Mouse (Mus musculus): ENCODE data around the gene Optc.

Optc gene

GRCm38 (mm10) chr1:133907949-133908658 is at the start of gene Optc:
Gene Optc (minus strand): TSS chr1:133907999.
- in situ Hi-C loops (cut with MboI; ENCODE audit: low pct_unique_long_range_greater_than_20kb in 1 of 2, low sequenced_read_pairs in 2 of 2, unreplicated experiment in 1 of 2) = no loop called here

GRCm38 (mm10) chr1:133954009-133954408 is 46.2 kb upstream of the Optc start:
- in situ Hi-C loops (cut with MboI; ENCODE audit: low pct_unique_long_range_greater_than_20kb in 1 of 2, low sequenced_read_pairs in 2 of 2, unreplicated experiment in 1 of 2) = no loop called here

- in situ Hi-C loops (cut with MboI; ENCODE audit: low pct_unique_long_range_greater_than_20kb in 1 of 2, low sequenced_read_pairs in 2 of 2, unreplicated experiment in 1 of 2) = no loop called here
Observed at GRCm38 (mm10) chr1:133953261-133953742, 45.5 kb upstream of the Optc start.

DNA sequence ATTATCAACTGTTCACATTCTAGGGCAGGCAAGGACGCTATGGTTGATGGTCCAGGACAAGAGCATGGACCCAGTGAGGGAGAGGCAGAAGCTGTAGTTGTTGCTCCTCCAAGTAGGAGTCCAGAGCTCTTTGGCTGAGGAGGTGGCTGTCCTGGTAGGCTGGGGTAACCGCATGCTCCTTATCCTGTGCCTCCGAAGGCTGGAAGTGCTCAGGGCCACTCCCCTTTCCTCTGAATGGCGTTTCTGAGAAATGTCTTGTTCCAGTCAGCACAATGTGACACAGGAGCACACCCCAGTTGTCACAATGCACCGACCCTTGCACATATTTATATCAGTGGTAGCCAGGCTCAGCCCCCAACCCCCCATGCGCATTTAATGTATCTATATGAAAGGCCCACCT is 43.8 kb upstream of the Optc start:
- in situ Hi-C loops (cut with MboI; ENCODE audit: low pct_unique_long_range_greater_than_20kb in 1 of 2, low sequenced_read_pairs in 2 of 2, unreplicated experiment in 1 of 2) = no loop called here

DNA sequence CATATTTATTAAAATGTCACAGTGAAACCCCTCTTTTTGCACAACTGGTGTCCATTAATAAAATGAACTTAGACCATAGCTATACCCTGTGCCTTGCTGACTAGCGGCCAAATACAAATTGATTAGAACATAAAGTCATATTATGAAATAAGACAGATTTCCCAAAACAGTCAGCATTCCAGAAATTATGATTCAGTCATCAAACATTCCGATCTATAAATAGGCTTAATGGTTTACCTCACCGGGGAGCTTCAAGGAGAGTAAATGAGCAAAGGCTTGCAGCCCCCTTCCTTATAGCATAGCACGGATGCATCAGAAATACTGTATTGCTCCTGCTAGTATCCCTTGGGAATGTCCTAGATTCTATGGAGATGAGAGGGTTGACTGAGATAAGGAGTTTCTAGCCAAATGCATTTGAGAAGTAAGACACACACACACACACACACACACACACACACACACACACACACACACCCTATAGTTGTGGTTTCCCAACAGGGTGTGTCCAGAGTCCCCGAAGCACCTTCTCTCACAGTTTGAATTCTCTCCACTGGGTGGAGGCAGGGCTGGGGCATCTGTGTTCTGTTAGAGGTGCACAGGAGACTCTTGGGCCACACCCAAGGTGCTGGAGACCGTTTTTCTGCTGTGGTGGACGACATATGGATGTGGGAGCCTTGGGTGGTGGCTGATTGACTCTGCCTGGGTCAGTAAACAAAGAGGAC is 42.4 kb upstream of the Optc start:
- in situ Hi-C loops (cut with MboI; ENCODE audit: low pct_unique_long_range_greater_than_20kb in 1 of 2, low sequenced_read_pairs in 2 of 2, unreplicated experiment in 1 of 2) = no loop called here

DNA sequence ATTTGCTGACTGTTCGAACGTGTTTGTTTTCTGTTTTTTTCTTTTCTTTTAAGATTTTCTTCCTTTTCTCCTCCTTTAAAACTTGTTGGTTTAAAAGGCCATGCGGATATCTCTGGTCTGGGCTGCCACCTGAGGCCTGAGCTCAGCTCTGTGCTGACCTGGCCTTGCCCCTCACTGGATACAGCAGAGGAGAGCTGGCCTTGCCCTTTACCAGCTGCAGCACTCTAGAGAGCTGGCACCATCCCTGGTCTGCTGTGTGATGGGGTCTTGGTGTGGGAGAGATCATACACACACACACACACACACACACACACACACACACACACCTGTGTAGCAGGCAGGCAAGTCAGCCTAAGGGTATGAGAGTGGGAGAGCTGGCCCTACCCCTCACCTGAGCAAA is 37.3 kb upstream of the Optc start:
- in situ Hi-C loops (cut with MboI; ENCODE audit: low pct_unique_long_range_greater_than_20kb in 1 of 2, low sequenced_read_pairs in 2 of 2, unreplicated experiment in 1 of 2) = no loop called here

DNA sequence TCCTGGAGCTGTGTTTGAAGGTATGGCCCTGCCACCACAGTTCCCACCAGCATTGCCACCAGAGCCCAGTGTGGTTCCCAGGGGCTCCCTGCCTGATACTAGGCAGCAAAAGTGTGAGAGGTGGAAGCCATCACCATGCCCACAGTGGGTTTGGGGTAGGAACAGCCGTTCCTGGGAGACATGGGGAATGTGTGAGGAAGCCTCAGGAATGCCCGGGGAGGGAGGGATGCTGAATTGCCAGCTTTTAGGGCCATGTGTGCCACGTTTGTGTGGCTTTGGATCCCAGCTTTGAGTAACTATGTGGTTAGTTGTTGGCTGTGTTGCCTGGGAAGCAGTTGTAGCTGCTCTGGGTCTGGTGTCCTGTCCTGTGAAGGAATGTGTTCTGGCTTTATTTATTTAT is 34.1 kb upstream of the Optc start:
- in situ Hi-C loops (cut with MboI; ENCODE audit: low pct_unique_long_range_greater_than_20kb in 1 of 2, low sequenced_read_pairs in 2 of 2, unreplicated experiment in 1 of 2) = no loop called here

- in situ Hi-C loops (cut with MboI; ENCODE audit: low pct_unique_long_range_greater_than_20kb in 1 of 2, low sequenced_read_pairs in 2 of 2, unreplicated experiment in 1 of 2) = no loop called here
Observed at GRCm38 (mm10) chr1:133941158-133941860, 33.5 kb upstream of the Optc start.

- in situ Hi-C loops (cut with MboI; ENCODE audit: low pct_unique_long_range_greater_than_20kb in 1 of 2, low sequenced_read_pairs in 2 of 2, unreplicated experiment in 1 of 2) = no loop called here
Observed at GRCm38 (mm10) chr1:133940481-133941092, 32.8 kb upstream of the Optc start.

DNA sequence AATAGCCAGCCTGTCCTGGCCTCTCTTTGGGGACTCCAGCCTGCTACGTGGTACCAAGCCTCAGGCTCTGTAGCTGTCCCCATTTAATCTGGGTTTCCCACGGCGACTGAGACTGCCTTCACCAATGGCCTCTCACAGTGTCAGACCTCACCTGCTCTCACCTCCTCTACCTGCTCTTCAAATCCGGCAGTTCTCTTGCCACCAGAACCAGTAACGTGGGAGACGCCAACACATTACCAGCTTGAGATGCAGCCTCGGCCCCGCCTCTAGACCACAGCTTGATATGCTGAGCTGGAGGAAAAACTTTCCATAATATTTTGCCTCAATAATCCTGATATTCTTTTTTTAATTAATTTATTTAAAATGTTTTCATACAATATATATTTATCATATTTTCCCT is 31.9 kb upstream of the Optc start:
- in situ Hi-C loops (cut with MboI; ENCODE audit: low pct_unique_long_range_greater_than_20kb in 1 of 2, low sequenced_read_pairs in 2 of 2, unreplicated experiment in 1 of 2) = no loop called here

- in situ Hi-C loops (cut with MboI; ENCODE audit: low pct_unique_long_range_greater_than_20kb in 1 of 2, low sequenced_read_pairs in 2 of 2, unreplicated experiment in 1 of 2) = no loop called here
Observed at GRCm38 (mm10) chr1:133936169-133936568, 28.4 kb upstream of the Optc start.

DNA sequence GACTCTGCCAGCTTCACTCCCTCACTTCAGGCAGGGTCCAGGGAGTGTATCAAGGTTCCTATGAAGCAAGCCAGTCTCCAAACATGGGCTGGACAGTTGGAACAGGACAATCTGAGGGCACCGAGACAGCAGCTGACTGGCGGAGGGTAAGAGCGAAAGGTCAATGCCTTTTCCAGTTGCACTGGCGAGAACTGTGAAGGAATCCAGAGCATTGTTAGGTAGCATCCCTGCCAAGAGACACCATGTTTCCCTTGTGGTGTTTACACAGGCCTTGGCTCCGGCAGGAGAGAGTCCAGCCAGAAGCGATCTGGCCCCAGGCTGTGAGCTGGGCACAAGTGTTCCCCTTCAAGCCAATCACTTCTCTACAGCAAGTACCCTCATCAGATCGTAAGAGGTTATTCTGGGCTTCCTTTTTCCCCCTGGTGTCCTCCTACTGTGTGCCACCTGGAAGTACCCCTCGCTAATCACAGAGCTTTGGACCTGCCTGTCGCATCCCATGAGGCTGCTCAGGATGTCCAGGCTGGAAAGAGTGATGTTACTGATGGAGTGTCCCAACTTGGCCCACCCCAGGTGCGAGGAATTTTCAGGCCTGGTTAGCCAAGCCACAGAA is 26.7 kb upstream of the Optc start:
- in situ Hi-C loops (cut with MboI; ENCODE audit: low pct_unique_long_range_greater_than_20kb in 1 of 2, low sequenced_read_pairs in 2 of 2, unreplicated experiment in 1 of 2) = no loop called here

DNA sequence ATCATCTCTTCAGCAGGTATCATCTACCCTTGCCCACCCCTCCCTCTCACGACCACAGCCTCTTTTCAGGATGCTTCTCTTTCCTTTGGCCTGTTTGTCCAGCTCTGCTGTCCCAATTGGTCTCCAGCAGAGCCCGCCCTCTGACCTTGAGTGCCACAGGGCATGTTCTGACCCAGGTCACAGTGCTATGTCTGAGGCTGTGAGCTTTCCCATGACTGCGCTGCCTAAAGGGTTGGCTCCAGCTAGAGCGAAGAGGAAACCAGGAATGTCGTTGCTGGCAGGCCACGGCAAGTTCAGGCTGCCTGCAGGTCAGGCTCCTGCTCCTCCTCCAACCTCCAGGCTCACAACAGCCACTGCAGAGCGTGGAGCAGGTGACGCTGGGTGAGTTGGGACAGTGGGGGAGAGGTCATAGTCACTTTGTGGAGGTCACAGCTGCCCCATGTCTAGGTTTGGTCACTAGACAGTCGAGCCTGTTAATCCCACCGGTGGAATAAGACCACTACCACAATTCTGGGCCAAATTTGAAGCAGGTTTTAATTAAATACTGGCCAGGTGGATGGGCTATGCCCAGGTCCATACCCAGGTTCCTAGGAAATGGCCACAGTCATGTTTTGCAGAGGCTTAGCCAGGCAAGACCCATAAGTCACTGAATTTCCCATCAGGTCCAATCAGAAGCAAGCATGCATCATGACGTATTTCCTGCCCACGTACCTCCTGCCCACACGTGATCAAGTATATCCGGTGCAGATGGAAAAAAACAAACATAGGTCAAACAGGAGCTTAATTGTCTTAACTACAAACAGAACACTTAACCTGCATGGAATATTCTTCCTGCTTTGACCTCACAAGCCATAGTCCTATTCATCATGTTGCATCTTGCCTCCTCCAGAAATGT is 25.7 kb upstream of the Optc start:
- in situ Hi-C loops (cut with MboI; ENCODE audit: low pct_unique_long_range_greater_than_20kb in 1 of 2, low sequenced_read_pairs in 2 of 2, unreplicated experiment in 1 of 2) = no loop called here

- in situ Hi-C loops (cut with MboI; ENCODE audit: low pct_unique_long_range_greater_than_20kb in 1 of 2, low sequenced_read_pairs in 2 of 2, unreplicated experiment in 1 of 2) = no loop called here
Observed at GRCm38 (mm10) chr1:133929980-133930379, 22.2 kb upstream of the Optc start.

DNA sequence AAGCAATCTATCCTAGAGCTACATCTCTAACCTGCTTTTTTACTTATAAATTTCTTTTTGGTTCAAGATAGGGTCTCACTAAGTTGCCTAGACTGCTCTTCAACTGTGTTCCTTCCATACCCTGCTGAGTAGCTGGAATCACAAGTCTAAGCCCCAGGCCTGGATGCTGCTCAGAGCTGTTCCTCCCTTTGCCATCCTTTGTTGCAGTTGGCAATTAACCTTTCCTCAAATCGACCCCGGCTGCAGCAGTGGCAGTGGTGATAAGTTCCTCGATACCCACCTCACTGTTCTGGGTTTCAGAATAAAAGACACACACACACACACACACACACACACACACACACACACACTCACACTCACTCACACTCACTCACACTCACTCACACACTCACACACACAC is 17.4 kb upstream of the Optc start:
- in situ Hi-C loops (cut with MboI; ENCODE audit: low pct_unique_long_range_greater_than_20kb in 1 of 2, low sequenced_read_pairs in 2 of 2, unreplicated experiment in 1 of 2) = no loop called here

DNA sequence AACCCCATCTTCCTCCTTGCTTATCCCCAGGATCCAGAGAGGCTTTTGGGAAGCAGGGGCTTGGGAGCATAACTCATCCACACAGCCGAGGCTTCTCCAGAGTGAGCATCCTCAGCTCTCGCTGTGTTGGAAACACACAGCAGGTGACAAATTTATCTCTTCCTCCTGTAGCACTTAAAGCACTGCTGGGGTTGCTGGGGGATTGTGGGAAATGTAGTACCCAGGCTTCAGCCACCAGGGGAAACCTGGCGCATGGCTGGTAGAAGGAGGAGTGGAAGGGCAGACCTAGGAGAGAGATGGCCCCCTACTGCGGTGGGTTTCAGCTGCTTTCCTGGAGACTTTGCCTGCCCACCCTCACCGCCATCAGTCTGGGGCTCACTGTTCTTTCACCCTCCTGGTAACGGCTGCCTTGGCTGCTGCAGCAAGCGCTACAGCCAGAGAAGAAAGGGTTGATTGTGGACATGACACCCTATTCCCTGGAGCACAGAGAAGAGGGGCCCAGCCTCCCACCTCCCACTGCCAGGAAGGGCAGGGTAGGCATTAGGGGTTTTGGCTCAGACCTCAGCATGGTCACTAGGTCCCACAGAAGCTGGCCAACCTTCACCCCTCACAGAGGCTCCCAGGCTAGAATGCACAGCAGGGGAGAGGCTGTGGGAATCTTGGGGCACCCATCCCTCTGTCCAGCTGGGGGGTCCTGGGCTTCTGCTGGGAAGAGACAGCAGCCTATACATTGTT is 16.5 kb upstream of the Optc start:
- in situ Hi-C loops (cut with MboI; ENCODE audit: low pct_unique_long_range_greater_than_20kb in 1 of 2, low sequenced_read_pairs in 2 of 2, unreplicated experiment in 1 of 2) = no loop called here

- in situ Hi-C loops (cut with MboI; ENCODE audit: low pct_unique_long_range_greater_than_20kb in 1 of 2, low sequenced_read_pairs in 2 of 2, unreplicated experiment in 1 of 2) = no loop called here
Observed at GRCm38 (mm10) chr1:133923071-133923470, 15.3 kb upstream of the Optc start.

All from mouse embryonic stem cell (cell line).